Mouse (Mus musculus) midbrain, embryonic 15.5 days (tissue): ENCODE data around the gene Unc13a. TPM values are rescaled to one million over a fixed set of nuclear protein-coding genes. Genes with fewer than 3 reads are reported as not detected.
A peak's percentile ranks its signal among the peaks of the same experiment; 100 is the strongest.

Source experiments
- ATAC-seq: fragments of 200-750 bp; cut with Nextera tagmentation; replicated peaks from 2 replicates; pipeline ENCODE4 v1.8.0; 2017; ENCODE audit warnings: moderate TSS enrichment
- H3K27ac ChIP-seq: fragments of 300-500 bp; sonication (generic); 2 replicates; pipeline ENCODE4 v1.5.1; 2015; ENCODE audit warnings: mild to moderate bottlenecking, inconsistent platforms
- H3K27me3 ChIP-seq: fragments of 300-500 bp; sonication (generic); replicated peaks from 2 replicates; pipeline ENCODE4 v1.6.1; 2015; ENCODE audit warnings: inconsistent platforms
- H3K36me3 ChIP-seq: fragments of 300-500 bp; sonication (generic); replicated peaks from 2 replicates; pipeline ENCODE4 v1.6.1; 2015; ENCODE audit warnings: inconsistent platforms
- H3K4me1 ChIP-seq: fragments of 300-500 bp; sonication (generic); 2 replicates; pipeline ENCODE4 v1.6.1; 2015; ENCODE audit warnings: inconsistent platforms
- H3K4me2 ChIP-seq: fragments of 300-500 bp; sonication (generic); 2 replicates; pipeline ENCODE4 v1.6.1; 2015; ENCODE audit warnings: inconsistent platforms, mild to moderate bottlenecking, moderate library complexity
- H3K4me3 ChIP-seq: fragments of 300-500 bp; sonication (generic); 2 replicates; pipeline ENCODE4 v1.5.1; 2015; ENCODE audit warnings: mild to moderate bottlenecking, inconsistent platforms
- H3K9ac ChIP-seq: fragments of 300-500 bp; sonication (generic); 2 replicates; pipeline ENCODE4 v1.6.1; 2015; ENCODE audit warnings: mild to moderate bottlenecking, inconsistent platforms
- H3K9me3 ChIP-seq: fragments of 300-500 bp; sonication (generic); 2 replicates; pipeline ENCODE4 v1.6.1; 2016; ENCODE audit warnings: inconsistent platforms
- WGBS: fragments of 180-500 bp; shearing (Covaris S2); methylation state at CpG from one replicate; pipeline ENCODE4 v1.1.7; 2015; ENCODE audit warnings: mixed read lengths; 5-methylcytosine and 5-hydroxymethylcytosine counted together
- polyA plus RNA-seq: library from polyadenylated mRNA; unstranded; fragments of >200 nt; fragmentation: Nextera tagmentation; extraction: Ambion mirVana; gene quantifications from 2 replicates; pipeline ENCODE4 v1.2.1, GENCODE M21; 2015

Unc13a gene
- polyA plus RNA-seq, 1 experiment from 2014 or later: 26.9 TPM

- 12% methylated on average over 10 of the region's 10 CpGs for WGBS
- Histone ChIP-seq H3K9me3 (no peaks in the 10 kb centered on the region), H3K36me3 (no peaks in the 10 kb centered on the region), H3K9ac (no peak overlapping the region), H3K27ac (no peak overlapping the region), H3K27me3 (peaks cover 100% of the 10 kb centered on the region), H3K4me1 (peaks cover 28% of the 10 kb centered on the region), H3K4me3 (no peak overlapping the region), H3K4me2 (no peak overlapping the region)
- no peak for ATAC-seq
Observed at GRCm38 (mm10) chr8:71684701-71685100, 13.1 kb upstream of the Unc13a start.

GRCm38 (mm10) chr8:71682832-71683231 lies 11.3 kb upstream of the Unc13a start:
- ATAC-seq: no peak
- no peak overlapping the region for H3K27ac ChIP-seq
- H3K9me3 ChIP-seq: no peaks in the 10 kb centered on the region
- no peak overlapping the region for H3K4me3 ChIP-seq
- no peaks in the 10 kb centered on the region for H3K36me3 ChIP-seq
- no peak overlapping the region for H3K4me2 ChIP-seq
- H3K4me1 ChIP-seq: peaks cover 34% of the 10 kb centered on the region
- H3K27me3 ChIP-seq: peaks cover 100% of the 10 kb centered on the region
- 49% methylated on average over 12 of the region's 12 CpGs for WGBS
- no peak overlapping the region for H3K9ac ChIP-seq

GRCm38 (mm10) chr8:71681369-71681915 lies 9.9 kb upstream of the Unc13a start:
- Histone ChIP-seq H3K9ac (no peak overlapping the region), H3K4me1 (peaks cover 32% of the 10 kb centered on the region), H3K4me2 (no peak overlapping the region), H3K27me3 (peaks cover 92% of the 10 kb centered on the region), H3K4me3 (no peak overlapping the region), H3K36me3 (no peaks in the 10 kb centered on the region), H3K9me3 (no peaks in the 10 kb centered on the region), H3K27ac (no peak overlapping the region)
- ATAC-seq: no peak
- WGBS: 3% methylated on average over 18 of the region's 18 CpGs

- no peak overlapping the region for H3K27ac ChIP-seq
- no peak overlapping the region for H3K4me3 ChIP-seq
- ATAC-seq: no peak
- no peak overlapping the region for H3K9ac ChIP-seq
- peak overlapping the region; percentile 8; the same call in 1 of the 2 replicates for H3K4me2 ChIP-seq
- H3K36me3 ChIP-seq: no peaks in the 10 kb centered on the region
- peaks cover 82% of the 10 kb centered on the region for H3K27me3 ChIP-seq
- WGBS: 6% methylated on average over 21 of the region's 21 CpGs
- peaks cover 30% of the 10 kb centered on the region for H3K4me1 ChIP-seq
- no peaks in the 10 kb centered on the region for H3K9me3 ChIP-seq
Observed at GRCm38 (mm10) chr8:71680471-71680870, 8.9 kb upstream of the Unc13a start.

GRCm38 (mm10) chr8:71679550-71680168 lies 8.1 kb upstream of the Unc13a start:
- peaks cover 28% of the 10 kb centered on the region for H3K4me1 ChIP-seq
- ATAC-seq: no peak
- no peak overlapping the region for H3K27ac ChIP-seq
- H3K9ac ChIP-seq: peak overlapping the region; percentile 13; the same call in 1 of the 2 replicates
- WGBS: 4% methylated on average over 46 of the region's 46 CpGs
- peak overlapping the region; percentile 29 for H3K4me3 ChIP-seq
- H3K36me3 ChIP-seq: no peaks in the 10 kb centered on the region
- H3K4me2 ChIP-seq: peak overlapping the region; percentile 49
- no peaks in the 10 kb centered on the region for H3K9me3 ChIP-seq
- peaks cover 74% of the 10 kb centered on the region for H3K27me3 ChIP-seq

GRCm38 (mm10) chr8:71679116-71679515 lies 7.6 kb upstream of the Unc13a start:
- no peak overlapping the region for H3K9ac ChIP-seq
- H3K9me3 ChIP-seq: no peaks in the 10 kb centered on the region
- H3K36me3 ChIP-seq: no peaks in the 10 kb centered on the region
- H3K4me3 ChIP-seq: peak overlapping the region; percentile 29
- peaks cover 69% of the 10 kb centered on the region for H3K27me3 ChIP-seq
- H3K27ac ChIP-seq: no peak overlapping the region
- WGBS: 15% methylated on average over 16 of the region's 16 CpGs
- H3K4me2 ChIP-seq: peak overlapping the region; percentile 49
- ATAC-seq: no peak
- peaks cover 28% of the 10 kb centered on the region for H3K4me1 ChIP-seq

GRCm38 (mm10) chr8:71678216-71678615 lies 6.7 kb upstream of the Unc13a start:
- no peak for ATAC-seq
- Histone ChIP-seq H3K27ac (no peak overlapping the region), H3K27me3 (peaks cover 60% of the 10 kb centered on the region), H3K36me3 (no peaks in the 10 kb centered on the region), H3K9ac (no peak overlapping the region), H3K4me1 (peaks cover 28% of the 10 kb centered on the region), H3K9me3 (no peaks in the 10 kb centered on the region), H3K4me3 (no peak overlapping the region), H3K4me2 (no peak overlapping the region)
- 56% methylated on average over 4 of the region's 4 CpGs for WGBS

GRCm38 (mm10) chr8:71677555-71677954 lies 6.0 kb upstream of the Unc13a start:
- Histone ChIP-seq H3K27me3 (peaks cover 53% of the 10 kb centered on the region), H3K9ac (no peak overlapping the region)
- no peak for ATAC-seq

GRCm38 (mm10) chr8:71676803-71677202 lies 5.2 kb upstream of the Unc13a start:
- WGBS: 49% methylated on average over 9 of the region's 9 CpGs
- Histone ChIP-seq H3K36me3 (no peaks in the 10 kb centered on the region), H3K4me1 (peaks cover 33% of the 10 kb centered on the region), H3K27ac (no peak overlapping the region), H3K4me3 (peak overlapping the region; percentile 60; the same call in 1 of the 2 replicates), H3K27me3 (peaks cover 45% of the 10 kb centered on the region), H3K9me3 (no peaks in the 10 kb centered on the region), H3K4me2 (peak overlapping the region; percentile 73), H3K9ac (no peak overlapping the region)
- no peak for ATAC-seq

More at GRCm38 (mm10) chr8:71677555-71677954, 6.0 kb upstream of the Unc13a start:
- Histone ChIP-seq H3K4me3 (no peak overlapping the region), H3K4me1 (peaks cover 28% of the 10 kb centered on the region), H3K36me3 (no peaks in the 10 kb centered on the region), H3K27ac (no peak overlapping the region), H3K9me3 (no peaks in the 10 kb centered on the region), H3K4me2 (no peak overlapping the region)

- H3K4me2 ChIP-seq: peak within 1 kb of the TSS; percentile 73
- 3% methylated on average over 40 of the region's 40 CpGs for WGBS
- H3K27me3 ChIP-seq: peaks cover 39% of the 10 kb centered on the region
- peak within 1 kb of the TSS; percentile 73 for H3K9ac ChIP-seq
- peak; percentile 57 for ATAC-seq
- no peaks in the 10 kb centered on the region for H3K9me3 ChIP-seq
- no peaks in the 10 kb centered on the region for H3K36me3 ChIP-seq
- peaks cover 34% of the 10 kb centered on the region for H3K4me1 ChIP-seq
- peak within 1 kb of the TSS; percentile 60 for H3K4me3 ChIP-seq
- peak within 1 kb of the TSS; percentile 68 for H3K27ac ChIP-seq
Observed at GRCm38 (mm10) chr8:71676020-71676741, 4.6 kb upstream of the Unc13a start, which contains the start of gene Jak3. TSS of gene Jak3 (plus strand) at chr8:71676296.

- Histone ChIP-seq H3K4me3 (peak overlapping the region; percentile 60), H3K4me1 (peaks cover 34% of the 10 kb centered on the region), H3K27ac (peak overlapping the region; percentile 68; the same call in 1 of the 2 replicates)
Observed at GRCm38 (mm10) chr8:71675456-71676019, 4.0 kb upstream of the Unc13a start.

GRCm38 (mm10) chr8:71674071-71674470 lies 2.5 kb upstream of the Unc13a start:
- Histone ChIP-seq H3K4me2 (no peak overlapping the region), H3K36me3 (no peaks in the 10 kb centered on the region), H3K9me3 (no peaks in the 10 kb centered on the region), H3K4me3 (no peak overlapping the region), H3K27ac (no peak overlapping the region), H3K4me1 (peaks cover 37% of the 10 kb centered on the region), H3K9ac (no peak overlapping the region), H3K27me3 (peaks cover 18% of the 10 kb centered on the region)
- 68% methylated on average over 2 of the region's 2 CpGs for WGBS
- ATAC-seq: no peak

More at GRCm38 (mm10) chr8:71675456-71676019, 4.0 kb upstream of the Unc13a start:
- no peak for ATAC-seq
- Histone ChIP-seq H3K27me3 (peaks cover 33% of the 10 kb centered on the region), H3K9me3 (no peaks in the 10 kb centered on the region), H3K9ac (peak overlapping the region; percentile 73; the same call in 1 of the 2 replicates), H3K36me3 (no peaks in the 10 kb centered on the region), H3K4me2 (peak overlapping the region; percentile 73)
- 30% methylated on average over 9 of the region's 9 CpGs for WGBS
